In the genomic region with DNA sequence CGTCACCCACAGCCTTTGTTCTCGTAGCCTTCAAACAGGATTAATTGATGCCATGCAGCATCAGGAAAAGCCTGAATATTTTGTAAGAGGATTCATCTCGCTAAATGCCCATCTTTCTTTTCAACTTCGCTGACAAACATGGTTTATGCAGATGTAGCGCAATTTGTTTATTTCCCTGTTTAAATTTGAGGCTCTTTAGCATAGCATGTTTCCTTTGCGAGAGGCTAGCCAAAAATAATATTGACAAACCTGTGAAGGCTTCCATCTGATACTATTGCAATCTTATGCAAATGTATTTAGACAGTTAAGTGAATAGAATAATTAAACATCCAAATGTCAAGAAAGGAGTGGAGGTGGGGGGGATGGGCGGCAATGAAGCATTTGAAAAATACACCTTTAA, we compare ENCODE assay signal across 12 mouse cellular contexts.
"Had no signal": no experiment of that assay in that cellular context is flagged by ENCODE, and none has a peak within 500 bp of the region (broad histone marks: within the 10 kb centered on the region; RNA-seq: fewer than 3 reads in every experiment).

No protein-coding gene starts in this region.

- H3K9me3 ChIP-seq: limb, embryonic 15.5 days; liver, embryonic 12.5 days; midbrain, embryonic 10.5 days; midbrain, embryonic 15.5 days; neural tube, embryonic 12.5 days had no signal

- H3K4me3 ChIP-seq: limb, embryonic 15.5 days; liver, embryonic 12.5 days; midbrain, embryonic 10.5 days; midbrain, embryonic 15.5 days; neural tube, embryonic 12.5 days had no signal

- H3K27me3 ChIP-seq: limb, embryonic 15.5 days; liver, embryonic 12.5 days; midbrain, embryonic 15.5 days; neural tube, embryonic 12.5 days had no signal

- H3K36me3 ChIP-seq: limb, embryonic 15.5 days; midbrain, embryonic 15.5 days; neural tube, embryonic 12.5 days had no signal

- H3K9ac ChIP-seq: limb, embryonic 15.5 days; liver, embryonic 12.5 days; midbrain, embryonic 15.5 days; neural tube, embryonic 12.5 days had no signal

- H3K27ac ChIP-seq: limb, embryonic 15.5 days; liver, embryonic 12.5 days; midbrain, embryonic 10.5 days; midbrain, embryonic 15.5 days; neural tube, embryonic 12.5 days had no signal

- ATAC-seq: liver, embryonic 12.5 days; lung, postnatal 0 days; midbrain, embryonic 15.5 days had no signal

- H3K4me2 ChIP-seq: limb, embryonic 15.5 days; liver, embryonic 12.5 days; midbrain, embryonic 15.5 days; neural tube, embryonic 12.5 days had no signal

- DNase-seq: kidney, adult 11 months; kidney, postnatal 36 days; layer of hippocampus, adult 9-11 months; layer of hippocampus, postnatal 36 days; lung, postnatal 4 days; thymus, postnatal 36 days had no signal
